Mouse (Mus musculus) intestine, postnatal 0 days (tissue): ENCODE data around the gene Ceacam16. TPM values are rescaled to one million over a fixed set of nuclear protein-coding genes. Genes with fewer than 3 reads are reported as not detected.

Experiments
- ATAC-seq: fragments of 200-750 bp; cut with Nextera tagmentation; 2 replicates; pipeline ENCODE4 v1.8.0; 2017; ENCODE audit warnings: mild to moderate bottlenecking, moderate TSS enrichment, moderate library complexity
- H3K27ac ChIP-seq: fragments of 300-500 bp; sonication (generic); 2 replicates; pipeline ENCODE4 v1.5.1; 2014; ENCODE audit warnings: mild to moderate bottlenecking, low read depth, low read length, moderate library complexity
- H3K27me3 ChIP-seq: fragments of 300-500 bp; sonication (generic); replicated peaks from 2 replicates; pipeline ENCODE4 v1.6.1; 2014; ENCODE audit warnings: low read length, mixed read lengths; ENCODE audit not compliant: control insufficient read depth, insufficient read depth
- H3K36me3 ChIP-seq: fragments of 300-500 bp; sonication (generic); 2 replicates; pipeline ENCODE4 v1.6.1; 2014; ENCODE audit warnings: mild to moderate bottlenecking, moderate library complexity; ENCODE audit not compliant: control insufficient read depth, insufficient read depth
- H3K4me1 ChIP-seq: fragments of 300-500 bp; sonication (generic); replicated peaks from 2 replicates; pipeline ENCODE4 v1.6.1; 2014; ENCODE audit warnings: antibody characterized with exemption, low read length, mixed read lengths; ENCODE audit not compliant: control insufficient read depth, insufficient read depth
- H3K4me2 ChIP-seq: fragments of 300-500 bp; sonication (generic); replicated peaks from 2 replicates; pipeline ENCODE4 v1.6.1; 2014; ENCODE audit warnings: low read depth, mild to moderate bottlenecking, moderate library complexity
- H3K4me3 ChIP-seq: fragments of 300-500 bp; sonication (generic); 2 replicates; pipeline ENCODE4 v1.5.1; 2014; ENCODE audit warnings: low read depth, low read length
- H3K9ac ChIP-seq: fragments of 300-500 bp; sonication (generic); 2 replicates; pipeline ENCODE4 v1.6.1; 2014; ENCODE audit warnings: mild to moderate bottlenecking, low read depth, low read length
- H3K9me3 ChIP-seq: fragments of 300-500 bp; sonication (generic); 2 replicates; pipeline ENCODE4 v1.6.1; 2016; ENCODE audit warnings: mixed run types; ENCODE audit not compliant: control insufficient read depth
- CTCF ChIP-seq: sonication (generic); IDR thresholded peaks from 2 replicates; pipeline ENCODE4 v1.5.1; 2016; ENCODE audit warnings: low read depth, mild to moderate bottlenecking, control low read depth, antibody characterized with exemption, moderate library complexity
- WGBS: fragments of 180-500 bp; shearing (Covaris S2); extraction: QIAGEN DNeasy Blood & Tissue Kit; methylation state at CpG from one replicate; pipeline ENCODE4 v1.1.7; 2014; 5-methylcytosine and 5-hydroxymethylcytosine counted together
- polyA plus RNA-seq: library from polyadenylated mRNA; unstranded; fragments of >200 nt; fragmentation: Nextera tagmentation; extraction: Ambion mirVana; gene quantifications from 2 replicates; pipeline ENCODE4 v1.2.1, GENCODE M21; 2015

The Ceacam16 gene
- polyA plus RNA-seq, 1 experiment from 2014 or later = not detected

DNA sequence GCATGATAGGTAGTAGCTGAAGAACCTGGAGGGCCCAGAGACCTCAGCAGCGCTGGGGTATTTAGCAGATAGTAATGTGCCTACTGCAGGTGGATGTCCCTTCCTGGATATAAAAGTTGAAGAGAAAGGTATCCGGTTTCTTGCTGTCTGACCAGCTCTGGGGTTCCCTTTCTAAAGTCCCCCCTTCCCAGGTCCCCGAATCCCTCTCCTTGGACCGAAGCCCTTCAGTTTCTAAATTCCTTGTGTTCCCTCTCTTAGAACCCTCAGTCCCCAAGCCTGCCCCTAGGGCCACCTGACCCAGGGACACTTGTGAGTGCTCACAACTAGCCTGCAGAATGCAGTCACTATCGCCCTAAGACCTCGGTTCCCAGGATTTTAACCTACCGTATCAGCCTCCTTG, 39.5 kb downstream of the Ceacam16 start:
- Histone ChIP-seq H3K4me1 (peaks cover 12% of the 10 kb centered on the region; the same call in 1 of the 2 replicates), H3K27ac (peak overlapping the region; percentile 96), H3K4me3 (peak overlapping the region; percentile 71), H3K4me2 (peak overlapping the region; percentile 98), H3K9ac (peak overlapping the region; percentile 75; the same call in 1 of the 2 replicates), H3K9me3 (no peaks in the 10 kb centered on the region), H3K27me3 (no peaks in the 10 kb centered on the region), H3K36me3 (no peaks in the 10 kb centered on the region; the same call in 1 of the 2 replicates)
- WGBS = 74% methylated on average over 7 of the region's 7 CpGs
- ATAC-seq = no peak
- no peak for TF ChIP-seq CTCF

DNA sequence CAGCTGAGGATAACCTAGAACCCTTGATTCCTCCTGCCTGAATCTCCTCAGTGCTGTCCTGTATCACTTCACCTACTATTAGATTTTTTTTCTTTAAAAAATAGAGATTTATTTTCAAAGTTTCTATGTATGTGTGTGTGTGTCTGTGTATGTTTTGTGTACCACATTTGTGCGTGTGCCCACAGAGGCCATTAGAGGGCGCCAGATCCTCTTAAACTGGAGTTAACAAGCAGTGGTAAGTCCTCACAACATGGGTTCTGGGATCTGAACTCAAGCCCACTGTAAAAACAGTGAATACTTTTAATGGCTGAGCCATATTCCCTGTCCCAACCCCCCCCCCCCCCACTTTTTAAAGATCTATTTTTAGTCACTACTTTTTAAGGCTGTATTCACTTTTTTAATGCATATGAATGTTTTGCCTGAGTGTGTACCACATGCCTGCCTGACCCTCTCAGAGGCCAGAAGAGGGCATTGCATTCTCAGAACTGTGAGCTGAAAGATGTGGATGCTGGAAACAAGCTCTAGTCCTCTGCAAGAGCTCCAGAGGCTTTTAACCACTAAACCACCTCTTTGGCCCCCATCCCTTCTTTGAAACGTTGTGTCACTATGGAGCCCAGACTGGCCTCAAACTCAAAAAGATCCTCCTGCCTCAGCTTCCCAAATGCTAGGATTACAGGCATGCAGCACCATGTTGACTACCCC, 40.6 kb downstream of the Ceacam16 start:
- no peaks in the 10 kb centered on the region for H3K27me3 ChIP-seq
- peak overlapping the region; percentile 98; the same call in 1 of the 2 replicates for H3K4me2 ChIP-seq
- 74% methylated on average over 3 of the region's 3 CpGs for WGBS
- no peaks in the 10 kb centered on the region; the same call in 1 of the 2 replicates for H3K36me3 ChIP-seq
- no peaks in the 10 kb centered on the region for H3K9me3 ChIP-seq
- H3K27ac ChIP-seq = no peak overlapping the region
- TF ChIP-seq CTCF = peak; percentile 45
- H3K4me3 ChIP-seq = no peak overlapping the region
- no peak for ATAC-seq
- peaks cover 12% of the 10 kb centered on the region; the same call in 1 of the 2 replicates for H3K4me1 ChIP-seq
- H3K9ac ChIP-seq = no peak overlapping the region

DNA sequence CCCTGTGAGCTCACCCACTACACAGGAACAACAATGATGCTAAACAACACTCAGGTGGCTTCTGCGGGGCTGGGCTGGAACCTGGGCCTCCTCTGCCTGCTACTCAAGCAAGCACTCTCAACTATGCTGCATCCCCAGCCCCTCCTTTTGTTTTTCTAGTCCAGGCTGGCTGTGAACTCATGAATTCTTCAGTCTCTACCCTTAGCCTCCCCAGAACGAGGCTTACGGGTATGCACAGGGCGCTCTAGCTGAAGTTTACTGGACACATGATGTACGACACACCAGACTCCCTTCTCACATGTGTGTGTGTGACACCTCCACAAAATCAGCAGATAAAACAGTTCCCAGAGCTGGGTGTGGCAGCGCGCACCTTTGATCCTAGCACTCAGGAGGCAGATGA, 42.2 kb downstream of the Ceacam16 start:
- ATAC-seq = no peak
- Histone ChIP-seq H3K4me2 (peak overlapping the region; percentile 21; the same call in 1 of the 2 replicates), H3K9ac (no peak overlapping the region), H3K4me1 (peaks cover 10% of the 10 kb centered on the region; the same call in 1 of the 2 replicates), H3K36me3 (peaks cover 13% of the 10 kb centered on the region; the same call in 1 of the 2 replicates), H3K27ac (0 out of 2 replicates have a peak overlapping the region, but pooled peaks have one; percentile 83), H3K9me3 (no peaks in the 10 kb centered on the region), H3K4me3 (no peak overlapping the region), H3K27me3 (no peaks in the 10 kb centered on the region)
- WGBS = 55% methylated on average over 7 of the region's 7 CpGs
- TF ChIP-seq CTCF = no peak

DNA sequence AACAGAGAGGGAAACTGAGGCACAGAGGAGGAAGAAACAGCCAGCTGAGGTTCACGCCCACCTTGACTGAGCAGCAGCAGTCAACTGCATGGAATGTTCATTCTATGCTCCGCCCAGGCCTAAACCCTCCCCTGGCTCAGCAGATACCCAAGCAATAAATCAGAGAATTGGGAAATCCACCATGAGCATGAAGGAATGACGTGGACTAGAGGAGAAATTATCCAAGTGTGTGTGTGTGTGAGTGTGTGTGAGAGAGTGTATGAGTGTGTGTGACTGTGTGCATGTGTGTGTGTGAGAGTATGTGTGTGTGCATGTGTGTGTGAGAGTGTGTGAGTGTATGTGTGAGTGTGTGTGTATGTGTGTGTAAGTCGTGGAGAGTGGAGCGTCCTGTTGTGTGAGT, 42.7 kb downstream of the Ceacam16 start:
- Histone ChIP-seq H3K9ac (no peak overlapping the region), H3K27ac (peak overlapping the region; percentile 83; the same call in 1 of the 2 replicates)
- peak; percentile 44 for ATAC-seq

DNA sequence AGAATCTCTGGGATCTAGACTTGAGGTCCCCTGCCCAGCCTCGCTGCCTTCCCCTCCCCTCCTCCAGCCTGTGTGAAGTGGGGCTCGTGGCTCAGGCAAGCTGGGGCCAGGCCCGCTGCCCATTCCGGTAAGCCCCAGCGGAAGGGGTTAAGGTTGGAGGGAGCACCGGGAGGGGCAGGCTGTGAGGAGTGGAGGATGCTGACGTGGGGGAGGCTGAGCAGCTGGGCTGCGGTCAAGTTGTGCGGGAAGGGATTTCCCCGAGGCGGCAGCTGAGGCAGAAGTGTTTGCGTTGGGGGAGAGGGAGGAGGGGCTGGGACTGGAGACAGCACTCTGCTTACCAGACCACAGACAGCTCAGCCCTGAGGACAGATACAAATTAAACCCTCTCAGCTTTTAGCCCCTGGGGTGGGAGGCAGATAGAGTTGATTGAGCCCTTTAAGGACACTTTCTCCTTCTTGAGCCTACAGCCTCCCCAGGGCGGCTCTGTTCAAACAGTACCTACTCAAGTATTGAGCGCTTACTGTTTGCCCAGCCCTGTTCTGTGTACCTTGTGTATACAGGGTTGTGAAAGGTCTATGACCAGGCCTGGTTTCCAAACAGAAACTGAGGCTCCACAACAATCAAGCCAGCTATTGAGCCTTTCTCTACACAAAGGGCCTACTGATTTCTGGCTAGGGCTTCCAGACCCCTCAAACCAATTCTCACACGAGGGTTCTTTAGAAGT, 43.6 kb downstream of the Ceacam16 start:
- H3K4me3 ChIP-seq = peak overlapping the region; percentile 33; the same call in 1 of the 2 replicates
- no peaks in the 10 kb centered on the region for H3K27me3 ChIP-seq
- ATAC-seq = peak; percentile 23; the same call in 1 of the 2 replicates
- H3K36me3 ChIP-seq = peaks cover 13% of the 10 kb centered on the region; the same call in 1 of the 2 replicates
- TF ChIP-seq CTCF = no peak
- peak overlapping the region; percentile 56 for H3K4me2 ChIP-seq
- peak overlapping the region; percentile 4 for H3K9ac ChIP-seq
- H3K9me3 ChIP-seq = no peaks in the 10 kb centered on the region
- 24% methylated on average over 15 of the region's 15 CpGs for WGBS
- peak overlapping the region; percentile 83 for H3K27ac ChIP-seq
- peaks cover 3% of the 10 kb centered on the region; the same call in 1 of the 2 replicates for H3K4me1 ChIP-seq

More for the DNA sequence above, 42.7 kb downstream of the Ceacam16 start:
- TF ChIP-seq CTCF = no peak
- Histone ChIP-seq H3K4me1 (peaks cover 6% of the 10 kb centered on the region; the same call in 1 of the 2 replicates), H3K4me3 (no peak overlapping the region), H3K36me3 (peaks cover 13% of the 10 kb centered on the region; the same call in 1 of the 2 replicates), H3K9me3 (no peaks in the 10 kb centered on the region), H3K27me3 (no peaks in the 10 kb centered on the region), H3K4me2 (peak overlapping the region; percentile 21; the same call in 1 of the 2 replicates)
- WGBS = 51% methylated on average over 5 of the region's 5 CpGs
